Comparison of ENCODE assay signal across 7 mouse cellular contexts in genomic region chr11:4451116-4451515, GRCm38 (mm10). TPM values are rescaled to one million over a fixed set of nuclear protein-coding genes. Genes with fewer than 3 reads are reported as not detected.
DNase-seq lines count a peak whose midpoint lies in the region; ATAC-seq and TF ChIP-seq lines count a peak whose summit lies in the region.

No protein-coding gene starts in this region.

- H3K4me1 ChIP-seq in midbrain, embryonic 11.5 days (ENCODE audit: control insufficient read depth, insufficient read depth, low read length): no peaks in the 10 kb centered on the region
- no peaks in the 10 kb centered on the region for H3K4me1 ChIP-seq in midbrain, embryonic 13.5 days (replicated peaks)
- no peaks in the 10 kb centered on the region for H3K4me1 ChIP-seq in kidney, postnatal 0 days (replicated peaks; ENCODE audit: insufficient read depth, low read length)
- H3K4me1 ChIP-seq in liver, embryonic 13.5 days (replicated peaks): no peaks in the 10 kb centered on the region

- H3K4me3 ChIP-seq in midbrain, embryonic 11.5 days (ENCODE audit: low read depth, low read length): no peak overlapping the region
- H3K4me3 ChIP-seq in midbrain, embryonic 13.5 days (replicated peaks): no peak overlapping the region
- no peak overlapping the region for H3K4me3 ChIP-seq in kidney, postnatal 0 days (replicated peaks; ENCODE audit: low read depth, low read length)
- H3K4me3 ChIP-seq in liver, embryonic 13.5 days (replicated peaks): no peak overlapping the region

- H3K9me3 ChIP-seq in midbrain, embryonic 11.5 days (ENCODE audit: control insufficient read depth, low read length): no peaks in the 10 kb centered on the region
- no peaks in the 10 kb centered on the region for H3K9me3 ChIP-seq in midbrain, embryonic 13.5 days
- no peaks in the 10 kb centered on the region for H3K9me3 ChIP-seq in kidney, postnatal 0 days (replicated peaks; ENCODE audit: low read length)
- H3K9me3 ChIP-seq in liver, embryonic 13.5 days (replicated peaks): no peaks in the 10 kb centered on the region

- ATAC-seq in midbrain, embryonic 11.5 days (ENCODE audit: low FRiP score): no peak
- ATAC-seq in midbrain, embryonic 13.5 days: no peak
- no peak for ATAC-seq in kidney, postnatal 0 days (replicated peaks; ENCODE audit: low FRiP score, low read depth)
- ATAC-seq in liver, embryonic 13.5 days (ENCODE audit: low read depth): no peak

- H3K27ac ChIP-seq in midbrain, embryonic 11.5 days (ENCODE audit: low read depth, low read length): no peak overlapping the region
- no peak overlapping the region for H3K27ac ChIP-seq in midbrain, embryonic 13.5 days
- H3K27ac ChIP-seq in kidney, postnatal 0 days: no peak overlapping the region
- H3K27ac ChIP-seq in liver, embryonic 13.5 days: no peak overlapping the region

- WGBS in midbrain, embryonic 11.5 days: 27% methylated on average over 9 of the region's 9 CpGs
- WGBS in midbrain, embryonic 13.5 days: 27% methylated on average over 9 of the region's 9 CpGs
- WGBS in kidney, postnatal 0 days: 25% methylated on average over 9 of the region's 9 CpGs
- 16% methylated on average over 9 of the region's 9 CpGs for WGBS in liver, embryonic 13.5 days (ENCODE audit: insufficient replicate concordance)

- TF ChIP-seq CTCF in kidney, postnatal 0 days (IDR thresholded peaks at IDR 0.05; ENCODE audit: low read depth): peak; percentile 76

- peak; percentile 94 for DNase-seq in midbrain, embryonic 11.5 days (ENCODE audit: low spot score, missing footprints)
- DNase-seq in WW6 (ENCODE audit: low read depth, low spot score): peak; percentile 72
- DNase-seq in embryo, embryonic 11.5 days (ENCODE audit: low read depth, low spot score): peak; percentile 55
- DNase-seq in kidney, postnatal 0 days (ENCODE audit: low spot score): peak; percentile 78
- DNase-seq in liver, embryonic 13.5 days: peak; percentile 44
- peak; percentile 34 for DNase-seq in retina, postnatal 7 days (ENCODE audit: low read depth, low spot score)

- H3K4me2 ChIP-seq in midbrain, embryonic 11.5 days: no peak overlapping the region
- H3K4me2 ChIP-seq in midbrain, embryonic 13.5 days (replicated peaks): no peak overlapping the region
- no peak overlapping the region for H3K4me2 ChIP-seq in kidney, postnatal 0 days (ENCODE audit: low read length)
- H3K4me2 ChIP-seq in liver, embryonic 13.5 days: no peak overlapping the region

- H3K36me3 ChIP-seq in midbrain, embryonic 11.5 days (ENCODE audit: control insufficient read depth, insufficient read depth, low read length): no peaks in the 10 kb centered on the region
- H3K36me3 ChIP-seq in midbrain, embryonic 13.5 days: no peaks in the 10 kb centered on the region
- H3K36me3 ChIP-seq in kidney, postnatal 0 days (ENCODE audit: insufficient read depth, low read length): no peaks in the 10 kb centered on the region
- H3K36me3 ChIP-seq in liver, embryonic 13.5 days: no peaks in the 10 kb centered on the region

- no peaks in the 10 kb centered on the region for H3K27me3 ChIP-seq in midbrain, embryonic 11.5 days (ENCODE audit: control insufficient read depth, insufficient read depth, low read length)
- no peaks in the 10 kb centered on the region for H3K27me3 ChIP-seq in midbrain, embryonic 13.5 days
- H3K27me3 ChIP-seq in kidney, postnatal 0 days (ENCODE audit: insufficient read depth, low read length): no peaks in the 10 kb centered on the region
- H3K27me3 ChIP-seq in liver, embryonic 13.5 days: 0 out of 2 replicates have a peak, but pooled peaks cover 3% of the 10 kb centered on the region

- H3K9ac ChIP-seq in midbrain, embryonic 11.5 days (ENCODE audit: low read length): no peak overlapping the region
- no peak overlapping the region for H3K9ac ChIP-seq in midbrain, embryonic 13.5 days (replicated peaks)
- no peak overlapping the region for H3K9ac ChIP-seq in kidney, postnatal 0 days (ENCODE audit: low read depth, low read length)
- no peak overlapping the region for H3K9ac ChIP-seq in liver, embryonic 13.5 days

RNA-seq across cellular contexts. Expression of gene Hormad2, which starts 10.2 kb away (rescaled TPM):
- polyA plus RNA-seq in midbrain, embryonic 11.5 days (2014; fragmentation: Nextera tagmentation; extraction: Ambion mirVana): 0.07 TPM in 1 of 2 replicates, not detected in the other
- 0.10 TPM in 1 of 2 replicates, not detected in the other for polyA plus RNA-seq in midbrain, embryonic 13.5 days (2015; fragmentation: Nextera tagmentation; extraction: Ambion mirVana)
- 0.26 and 0.38 TPM in 2 replicates for polyA plus RNA-seq in kidney, postnatal 0 days (2015; fragmentation: Nextera tagmentation; extraction: Ambion mirVana)
- polyA plus RNA-seq in liver, embryonic 13.5 days (2015; fragmentation: Nextera tagmentation; extraction: Ambion mirVana): 0.68 and 0.90 TPM in 2 replicates

Comparison
In these comparisons a context has a peak if more than half of its experiments do, and no peak if none do; other contexts are left out.
1. DNase-seq: peak in every context shown above with its lines; median percentile 94 in midbrain, embryonic 11.5 days; 78 in kidney, postnatal 0 days; 72 in WW6; 55 in embryo, embryonic 11.5 days; 44 in liver, embryonic 13.5 days; 34 in retina, postnatal 7 days.